Mouse (Mus musculus): ENCODE data around the gene Wbp11.

- no peak for TF ChIP-seq CTCF (IDR thresholded peaks at IDR 0.05; ENCODE audit: control insufficient read depth, insufficient read depth, insufficient read length)
- TF ChIP-seq FOSL1 (IDR thresholded peaks at IDR 0.05; ENCODE audit: insufficient read depth, low read length, poor library complexity, severe bottlenecking): no peak
- TF ChIP-seq USF1 (IDR thresholded peaks at IDR 0.05; ENCODE audit: low read depth): no peak
- TF ChIP-seq MAX (IDR thresholded peaks at IDR 0.05): no peak
- no peak for TF ChIP-seq MYOG (IDR thresholded peaks at IDR 0.05; ENCODE audit: control insufficient read depth, extremely low read depth, insufficient read length)
- no peak for TF ChIP-seq MYOD1 (IDR thresholded peaks at IDR 0.05; ENCODE audit: control insufficient read depth, insufficient read length, low read depth)
Observed at GRCm38 (mm10) chr6:136847790-136848189, 19.8 kb upstream of the Wbp11 start.
